Mouse (Mus musculus): ENCODE results near the gene Nlrc4. TPM values are rescaled to one million over a fixed set of nuclear protein-coding genes. Genes with fewer than 3 reads are reported as not detected.

Gene Nlrc4
- polyA plus RNA-seq, 1 experiment from 2014 or later: 0.23 TPM

DNA sequence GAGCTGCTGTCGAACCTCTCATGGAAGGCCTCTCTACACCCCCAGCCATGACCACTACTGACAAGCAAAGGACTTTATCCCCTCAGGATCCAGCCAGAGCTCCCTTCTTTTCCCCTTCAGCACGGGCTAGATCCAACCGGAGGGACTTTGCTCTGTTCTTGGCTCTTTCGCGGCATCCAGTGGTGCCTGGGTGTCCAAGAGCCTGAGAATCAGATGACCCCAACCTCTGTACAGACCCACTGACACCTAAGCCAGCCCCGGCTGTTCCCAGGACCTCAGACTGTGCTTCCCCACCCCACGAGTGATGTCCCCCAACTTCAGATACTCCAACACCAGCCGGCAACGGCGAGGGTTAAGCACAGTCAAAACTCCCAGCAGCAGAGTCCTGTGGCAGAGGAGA lies 9.2 kb downstream of the Nlrc4 start:
- DNase-seq (ENCODE audit: low spot score) (no peak), ATAC-seq (ENCODE audit: insufficient read depth, low FRiP score, low TSS enrichment) (no peak)
- no peaks in the 10 kb centered on the region for H3K27me3 ChIP-seq (ENCODE audit: control insufficient read depth, insufficient read depth, low read length)
- H3K27ac ChIP-seq (ENCODE audit: low read depth, low read length): no peak overlapping the region
- H3K4me2 ChIP-seq (ENCODE audit: low read depth): no peak overlapping the region
- H3K4me1 ChIP-seq (ENCODE audit: control insufficient read depth, insufficient read depth, low read length): no peaks in the 10 kb centered on the region
- no peaks in the 10 kb centered on the region for H3K9me3 ChIP-seq (ENCODE audit: control insufficient read depth, low read length)
- no peaks in the 10 kb centered on the region for H3K36me3 ChIP-seq (ENCODE audit: control insufficient read depth, insufficient read depth, low read length)
- WGBS: 89% methylated on average over 10 of the region's 10 CpGs
- no peak overlapping the region for H3K9ac ChIP-seq (ENCODE audit: low read length)
- no peak overlapping the region for H3K4me3 ChIP-seq (ENCODE audit: low read depth, low read length)

DNA sequence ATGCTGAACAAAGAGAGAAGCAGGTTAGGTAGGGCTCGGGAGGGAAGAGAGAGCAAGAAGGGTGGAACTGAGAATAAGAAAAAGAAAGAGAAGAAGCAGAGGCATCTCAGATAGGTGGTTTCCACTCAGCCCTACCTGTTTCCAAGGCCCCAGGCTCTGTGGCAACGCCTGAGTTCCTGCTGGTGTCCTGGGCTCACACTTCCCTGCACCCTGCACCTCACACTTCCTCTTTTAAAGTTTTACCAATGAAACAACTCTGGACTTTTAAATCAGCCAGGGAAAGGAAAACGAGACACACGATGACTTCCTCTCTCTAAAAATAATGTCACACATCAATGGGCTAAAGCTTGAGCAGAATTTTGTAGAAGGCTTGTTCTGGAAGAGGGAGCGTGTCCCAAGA lies 18.5 kb downstream of the Nlrc4 start:
- no peak overlapping the region for H3K9ac ChIP-seq (ENCODE audit: low read length)
- DNase-seq (ENCODE audit: low spot score) (no peak), ATAC-seq (ENCODE audit: insufficient read depth, low FRiP score, low TSS enrichment) (no peak)
- H3K4me2 ChIP-seq (ENCODE audit: low read depth): no peak overlapping the region
- no peaks in the 10 kb centered on the region for H3K9me3 ChIP-seq (ENCODE audit: control insufficient read depth, low read length)
- no peaks in the 10 kb centered on the region for H3K4me1 ChIP-seq (ENCODE audit: control insufficient read depth, insufficient read depth, low read length)
- 82% methylated on average over 5 of the region's 5 CpGs for WGBS
- no peaks in the 10 kb centered on the region for H3K27me3 ChIP-seq (ENCODE audit: control insufficient read depth, insufficient read depth, low read length)
- H3K36me3 ChIP-seq (ENCODE audit: control insufficient read depth, insufficient read depth, low read length): no peaks in the 10 kb centered on the region
- no peak overlapping the region for H3K27ac ChIP-seq (ENCODE audit: low read depth, low read length)
- H3K4me3 ChIP-seq (ENCODE audit: low read depth, low read length): no peak overlapping the region

DNA sequence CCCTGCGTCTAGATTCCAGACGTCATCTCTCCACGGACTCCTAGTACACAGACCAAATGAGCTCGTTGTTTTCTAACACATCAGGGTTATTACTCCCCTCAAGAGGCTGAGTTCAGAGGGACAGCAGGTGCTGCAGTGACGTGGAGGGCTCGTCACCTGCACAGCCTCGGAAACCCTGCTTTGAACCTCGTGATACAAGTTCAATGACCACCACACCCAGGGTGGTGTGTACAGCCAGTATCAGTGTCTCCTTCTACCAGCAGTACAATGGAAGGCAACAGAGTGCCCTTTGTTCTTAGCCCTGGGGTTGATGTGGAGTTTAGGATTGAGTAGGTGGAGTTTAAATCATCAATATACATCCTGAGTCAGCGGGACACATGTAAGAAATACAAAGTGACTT lies 21.2 kb downstream of the Nlrc4 start:
- Histone ChIP-seq H3K27ac (ENCODE audit: low read depth, low read length) (no peak overlapping the region), H3K27me3 (ENCODE audit: control insufficient read depth, insufficient read depth, low read length) (no peaks in the 10 kb centered on the region), H3K4me2 (ENCODE audit: low read depth) (no peak overlapping the region), H3K9me3 (ENCODE audit: control insufficient read depth, low read length) (no peaks in the 10 kb centered on the region), H3K4me3 (ENCODE audit: low read depth, low read length) (no peak overlapping the region), H3K9ac (ENCODE audit: low read length) (no peak overlapping the region), H3K4me1 (ENCODE audit: control insufficient read depth, insufficient read depth, low read length) (no peaks in the 10 kb centered on the region), H3K36me3 (ENCODE audit: control insufficient read depth, insufficient read depth, low read length) (no peaks in the 10 kb centered on the region)
- ATAC-seq (ENCODE audit: insufficient read depth, low FRiP score, low TSS enrichment): no peak
- WGBS: 81% methylated on average over 9 of the region's 9 CpGs
- no peak for DNase-seq (ENCODE audit: low spot score)

DNA sequence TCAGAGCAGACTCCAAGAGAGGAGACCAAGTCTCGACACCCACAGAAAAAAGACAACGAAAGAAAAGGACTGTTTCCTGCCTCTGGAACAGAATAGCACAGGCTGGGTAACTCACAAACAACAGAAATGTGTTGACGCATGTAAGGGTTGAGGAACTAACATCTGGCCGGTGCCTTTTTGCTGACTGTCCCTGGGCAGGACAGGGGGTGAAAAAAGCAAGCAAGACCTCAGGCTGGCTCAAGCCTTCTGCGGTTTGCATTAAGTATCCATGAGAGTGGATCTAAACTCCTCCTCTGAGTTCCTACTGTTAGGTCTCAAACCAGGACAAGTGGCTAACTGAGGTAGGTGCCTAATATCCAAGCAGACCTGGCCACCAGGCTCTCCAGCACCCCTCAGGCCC lies 26.3 kb downstream of the Nlrc4 start:
- H3K4me2 ChIP-seq (ENCODE audit: low read depth): no peak overlapping the region
- no peak overlapping the region for H3K4me3 ChIP-seq (ENCODE audit: low read depth, low read length)
- H3K9me3 ChIP-seq (ENCODE audit: control insufficient read depth, low read length): no peaks in the 10 kb centered on the region
- 88% methylated on average over 5 of the region's 5 CpGs for WGBS
- H3K27ac ChIP-seq (ENCODE audit: low read depth, low read length): no peak overlapping the region
- no peak for DNase-seq (ENCODE audit: low spot score)
- no peak for ATAC-seq (ENCODE audit: insufficient read depth, low FRiP score, low TSS enrichment)
- no peaks in the 10 kb centered on the region for H3K27me3 ChIP-seq (ENCODE audit: control insufficient read depth, insufficient read depth, low read length)
- no peaks in the 10 kb centered on the region for H3K36me3 ChIP-seq (ENCODE audit: control insufficient read depth, insufficient read depth, low read length)
- H3K9ac ChIP-seq (ENCODE audit: low read length): no peak overlapping the region
- no peaks in the 10 kb centered on the region for H3K4me1 ChIP-seq (ENCODE audit: control insufficient read depth, insufficient read depth, low read length)

DNA sequence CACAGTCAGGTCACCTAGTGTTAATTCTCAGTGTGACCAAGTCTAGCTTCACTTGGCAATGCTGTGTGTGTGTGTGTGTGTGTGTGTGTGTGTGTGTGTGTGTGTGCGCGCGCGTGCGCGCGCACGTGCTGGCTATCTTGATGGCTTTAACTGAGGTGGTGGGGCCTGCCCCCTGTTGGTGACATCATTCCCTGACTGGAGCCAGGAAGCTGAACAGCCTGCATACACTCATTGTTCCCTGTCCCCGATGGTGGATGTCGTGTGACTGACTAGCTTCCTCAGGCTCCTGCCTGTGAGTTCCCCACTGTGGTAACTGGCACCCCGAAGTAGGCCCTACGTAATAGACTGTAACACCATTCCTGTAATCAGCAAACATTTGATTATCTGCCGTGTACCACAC lies 27.5 kb downstream of the Nlrc4 start:
- H3K36me3 ChIP-seq (ENCODE audit: control insufficient read depth, insufficient read depth, low read length): no peaks in the 10 kb centered on the region
- no peak for ATAC-seq (ENCODE audit: insufficient read depth, low FRiP score, low TSS enrichment)

DNA sequence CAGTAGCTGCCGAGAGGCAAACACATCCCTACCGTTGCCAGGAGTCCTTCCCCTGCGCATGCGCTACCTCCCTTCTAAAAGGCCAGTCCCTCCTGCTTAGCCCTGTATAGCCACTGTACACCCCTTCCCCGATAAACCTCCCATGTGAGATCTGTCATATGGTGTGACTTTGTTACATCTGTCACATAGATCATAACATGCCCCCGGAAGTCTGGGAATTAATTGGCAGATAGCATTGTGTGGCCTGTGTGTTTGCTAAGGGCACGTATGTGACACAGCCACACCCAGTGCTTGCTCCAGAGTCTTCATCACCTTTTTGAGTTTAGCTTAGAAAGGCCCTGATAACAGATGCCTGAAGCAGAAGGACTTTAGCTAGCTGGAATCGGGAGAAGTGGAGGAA lies 28.9 kb downstream of the Nlrc4 start:
- no peak overlapping the region for H3K4me3 ChIP-seq (ENCODE audit: low read depth, low read length)
- no peak overlapping the region for H3K9ac ChIP-seq (ENCODE audit: low read length)
- DNase-seq (ENCODE audit: low spot score): no peak
- no peaks in the 10 kb centered on the region for H3K36me3 ChIP-seq (ENCODE audit: control insufficient read depth, insufficient read depth, low read length)
- no peaks in the 10 kb centered on the region for H3K4me1 ChIP-seq (ENCODE audit: control insufficient read depth, insufficient read depth, low read length)
- H3K27ac ChIP-seq (ENCODE audit: low read depth, low read length): no peak overlapping the region
- no peaks in the 10 kb centered on the region for H3K27me3 ChIP-seq (ENCODE audit: control insufficient read depth, insufficient read depth, low read length)
- ATAC-seq (ENCODE audit: insufficient read depth, low FRiP score, low TSS enrichment): no peak
- 89% methylated on average over 8 of the region's 8 CpGs for WGBS
- H3K9me3 ChIP-seq (ENCODE audit: control insufficient read depth, low read length): no peaks in the 10 kb centered on the region
- H3K4me2 ChIP-seq (ENCODE audit: low read depth): no peak overlapping the region

More for the DNA sequence above, 27.5 kb downstream of the Nlrc4 start:
- Histone ChIP-seq H3K4me1 (ENCODE audit: control insufficient read depth, insufficient read depth, low read length) (no peaks in the 10 kb centered on the region), H3K27me3 (ENCODE audit: control insufficient read depth, insufficient read depth, low read length) (no peaks in the 10 kb centered on the region), H3K9ac (ENCODE audit: low read length) (no peak overlapping the region), H3K4me3 (ENCODE audit: low read depth, low read length) (no peak overlapping the region), H3K27ac (ENCODE audit: low read depth, low read length) (no peak overlapping the region), H3K9me3 (ENCODE audit: control insufficient read depth, low read length) (no peaks in the 10 kb centered on the region), H3K4me2 (ENCODE audit: low read depth) (no peak overlapping the region)
- WGBS: 68% methylated on average over 13 of the region's 13 CpGs
- peak; percentile 15 for DNase-seq (ENCODE audit: low spot score)

DNA sequence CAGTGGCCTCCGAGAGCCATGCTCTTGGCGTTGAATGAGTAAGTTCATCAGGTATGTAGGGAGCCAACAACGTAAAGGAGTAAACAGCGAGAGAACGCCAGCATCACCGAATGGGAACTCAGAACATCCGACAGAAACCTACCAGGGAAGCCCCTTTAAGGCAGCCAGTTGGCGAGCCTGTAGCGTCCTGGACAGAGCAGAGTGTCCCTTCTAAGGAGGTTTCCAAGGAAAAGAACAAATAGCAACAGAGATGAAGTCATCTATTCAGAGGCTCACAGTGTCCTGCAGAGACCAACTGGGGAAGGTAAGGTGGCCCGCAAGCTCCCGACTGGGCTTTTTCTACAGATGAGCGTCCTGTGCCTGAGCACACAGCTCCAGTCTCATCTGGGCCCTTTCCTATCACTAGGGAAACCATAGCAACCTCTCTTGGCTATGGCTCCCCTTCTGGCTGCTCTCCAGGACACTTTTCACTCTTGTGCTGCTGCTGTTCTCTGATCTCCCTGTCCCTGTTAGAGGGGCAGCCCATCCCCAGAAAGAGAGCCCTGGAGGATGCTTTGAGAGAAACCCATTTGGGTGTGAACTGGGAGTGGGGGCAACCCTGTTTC lies 34.4 kb downstream of the Nlrc4 start:
- DNase-seq (ENCODE audit: low spot score) (no peak), ATAC-seq (ENCODE audit: insufficient read depth, low FRiP score, low TSS enrichment) (no peak)
- H3K4me1 ChIP-seq (ENCODE audit: control insufficient read depth, insufficient read depth, low read length): no peaks in the 10 kb centered on the region
- H3K36me3 ChIP-seq (ENCODE audit: control insufficient read depth, insufficient read depth, low read length): no peaks in the 10 kb centered on the region; the same call in 1 of the 2 replicates
- no peak overlapping the region for H3K4me3 ChIP-seq (ENCODE audit: low read depth, low read length)
- H3K4me2 ChIP-seq (ENCODE audit: low read depth): no peak overlapping the region
- 86% methylated on average over 12 of the region's 12 CpGs for WGBS
- H3K27me3 ChIP-seq (ENCODE audit: control insufficient read depth, insufficient read depth, low read length): no peaks in the 10 kb centered on the region
- no peak overlapping the region for H3K9ac ChIP-seq (ENCODE audit: low read length)
- H3K27ac ChIP-seq (ENCODE audit: low read depth, low read length): no peak overlapping the region
- no peaks in the 10 kb centered on the region for H3K9me3 ChIP-seq (ENCODE audit: control insufficient read depth, low read length)

DNA sequence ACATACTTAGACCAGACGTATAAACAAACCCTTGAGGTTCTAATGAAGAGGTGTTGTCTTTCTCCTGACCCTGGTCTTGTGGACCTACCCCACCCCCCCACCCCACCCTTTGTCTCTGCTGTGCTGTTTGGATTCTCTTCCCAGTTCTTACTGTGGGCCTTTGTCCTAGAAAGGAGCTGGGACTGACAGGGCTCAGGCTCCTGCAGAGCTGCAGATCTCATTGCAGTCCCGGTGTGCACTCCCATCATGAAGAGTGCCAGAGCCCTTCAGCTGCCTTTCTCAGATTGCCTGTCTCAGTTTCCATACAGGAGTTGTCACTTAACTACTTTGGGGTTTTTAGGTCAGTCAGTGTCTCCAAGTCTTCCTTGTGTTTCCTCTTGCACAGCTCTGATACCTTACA lies 38.3 kb downstream of the Nlrc4 start:
- H3K4me3 ChIP-seq (ENCODE audit: low read depth, low read length): no peak overlapping the region
- peaks cover under 1% of the 10 kb centered on the region; the same call in 1 of the 2 replicates for H3K36me3 ChIP-seq (ENCODE audit: control insufficient read depth, insufficient read depth, low read length)
- no peak for ATAC-seq (ENCODE audit: insufficient read depth, low FRiP score, low TSS enrichment)
- no peak for DNase-seq (ENCODE audit: low spot score)
- H3K9me3 ChIP-seq (ENCODE audit: control insufficient read depth, low read length): no peaks in the 10 kb centered on the region
- H3K4me2 ChIP-seq (ENCODE audit: low read depth): no peak overlapping the region
- H3K27ac ChIP-seq (ENCODE audit: low read depth, low read length): no peak overlapping the region
- no peaks in the 10 kb centered on the region for H3K4me1 ChIP-seq (ENCODE audit: control insufficient read depth, insufficient read depth, low read length)
- H3K9ac ChIP-seq (ENCODE audit: low read length): no peak overlapping the region
- no peaks in the 10 kb centered on the region for H3K27me3 ChIP-seq (ENCODE audit: control insufficient read depth, insufficient read depth, low read length)
- WGBS: 91% methylated on average over 2 of the region's 2 CpGs

DNA sequence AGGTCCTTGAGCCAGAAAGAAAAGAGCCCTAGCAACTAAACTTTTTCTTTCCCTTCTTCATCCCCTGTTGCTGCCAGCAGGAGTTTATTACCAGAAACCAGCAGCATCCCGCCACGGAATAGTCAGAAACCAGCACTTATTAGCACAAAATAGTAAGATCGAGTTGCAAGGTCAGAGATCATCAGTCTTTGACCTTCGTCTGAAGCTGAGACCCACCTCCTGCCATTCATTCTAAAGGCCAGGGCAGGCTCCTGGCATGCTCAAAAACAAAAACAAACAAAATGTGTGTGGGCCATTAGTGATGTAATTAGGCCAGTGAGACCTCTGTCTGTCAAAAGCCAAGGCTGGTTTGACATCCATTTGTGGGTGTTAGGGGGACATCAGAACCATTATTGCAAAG lies 40.8 kb downstream of the Nlrc4 start:
- Histone ChIP-seq H3K9me3 (ENCODE audit: control insufficient read depth, low read length) (no peaks in the 10 kb centered on the region), H3K27ac (ENCODE audit: low read depth, low read length) (no peak overlapping the region), H3K36me3 (ENCODE audit: control insufficient read depth, insufficient read depth, low read length) (peaks cover 7% of the 10 kb centered on the region), H3K9ac (ENCODE audit: low read length) (no peak overlapping the region), H3K4me3 (ENCODE audit: low read depth, low read length) (no peak overlapping the region), H3K27me3 (ENCODE audit: control insufficient read depth, insufficient read depth, low read length) (no peaks in the 10 kb centered on the region), H3K4me2 (ENCODE audit: low read depth) (no peak overlapping the region), H3K4me1 (ENCODE audit: control insufficient read depth, insufficient read depth, low read length) (no peaks in the 10 kb centered on the region)
- WGBS: 54% methylated on average over 4 of the region's 4 CpGs
- no peak for DNase-seq (ENCODE audit: low spot score)
- no peak for ATAC-seq (ENCODE audit: insufficient read depth, low FRiP score, low TSS enrichment)

Data from neural tube, embryonic 11.5 days (tissue).